Comparison of ENCODE assay signal across 7 mouse cellular contexts in the genomic region with DNA sequence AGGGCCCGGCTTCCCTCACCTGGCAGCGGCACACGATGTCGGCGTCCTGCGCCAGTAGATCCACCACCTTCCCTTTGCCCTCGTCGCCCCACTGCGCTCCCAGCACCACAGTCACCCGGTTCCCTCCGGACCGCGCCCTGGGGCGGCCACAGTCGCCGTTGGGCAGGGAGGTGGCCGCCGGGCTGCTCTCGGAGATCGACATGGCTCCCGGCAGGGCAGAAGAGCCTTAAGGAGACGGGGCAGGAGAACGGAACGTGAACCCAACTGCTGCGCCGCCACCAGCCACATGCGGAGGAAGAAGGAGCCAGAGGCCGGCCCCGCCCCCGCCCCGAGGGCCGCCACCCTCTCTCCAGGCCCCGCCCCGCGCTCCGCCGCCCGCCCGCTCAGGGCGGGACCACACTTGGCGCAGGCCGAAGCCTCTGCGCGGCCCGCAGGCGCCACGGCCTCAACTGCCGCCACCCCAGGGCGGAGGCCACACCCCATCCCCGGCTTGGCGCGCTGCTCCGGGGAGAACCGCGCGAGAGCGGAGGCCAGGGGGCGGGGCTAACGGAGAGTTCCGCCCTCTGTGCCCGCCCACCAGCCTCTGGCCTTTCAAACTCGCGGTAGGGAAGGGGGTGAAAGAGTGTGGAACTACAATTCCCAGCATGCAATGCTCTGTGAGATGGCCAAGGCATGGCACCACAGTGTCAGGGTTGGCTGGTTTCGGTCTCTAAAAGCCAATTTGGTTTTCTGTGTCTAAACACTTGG. TPM values are rescaled to one million over a fixed set of nuclear protein-coding genes. Genes with fewer than 3 reads are reported as not detected.
DNase-seq lines count a peak whose midpoint lies in the region; ATAC-seq and TF ChIP-seq lines count a peak whose summit lies in the region.

A gene (minus strand): TSS at position 319 of the 747 bp plus-strand sequence.

- TF ChIP-seq CTCF in intestine, postnatal 0 days (IDR thresholded peaks at IDR 0.05; ENCODE audit: low read depth), result no peak
- no peak for TF ChIP-seq CTCF in small intestine, adult 2 months (IDR thresholded peaks at IDR 0.05; ENCODE audit: extremely low read depth, insufficient read length, insufficient replicate concordance, low read depth, low read length)

- peak within 1 kb of the TSS; percentile 86 for H3K4me2 ChIP-seq in intestine, postnatal 0 days (replicated peaks; ENCODE audit: low read depth)
- peak within 1 kb of the TSS; percentile 61 for H3K4me2 ChIP-seq in midbrain, embryonic 12.5 days (replicated peaks)

- no peaks in the 10 kb centered on the region for H3K9me3 ChIP-seq in embryonic facial prominence, embryonic 10.5 days
- H3K9me3 ChIP-seq in intestine, postnatal 0 days (ENCODE audit: control insufficient read depth), result no peaks in the 10 kb centered on the region
- no peaks in the 10 kb centered on the region for H3K9me3 ChIP-seq in midbrain, embryonic 12.5 days

- intact Hi-C loops in left cerebral cortex, postnatal 4 days (cut with DNase I), result no loop called here

- H3K4me3 ChIP-seq in embryonic facial prominence, embryonic 10.5 days, result peak within 1 kb of the TSS; percentile 71
- peak within 1 kb of the TSS; percentile 92 for H3K4me3 ChIP-seq in intestine, postnatal 0 days (ENCODE audit: low read depth, low read length)
- H3K4me3 ChIP-seq in midbrain, embryonic 12.5 days, result peak within 1 kb of the TSS; percentile 92
- H3K4me3 ChIP-seq in small intestine, adult 2 months (ENCODE audit: low read depth, low read length), result peak within 1 kb of the TSS; percentile 92

- peak; percentile 77; the same call in 1 of the 2 replicates for TF ChIP-seq POLR2A in small intestine, adult 2 months (IDR thresholded peaks at IDR 0.05; ENCODE audit: low read depth, low read length)

- no peaks in the 10 kb centered on the region for H3K27me3 ChIP-seq in embryonic facial prominence, embryonic 10.5 days (replicated peaks; ENCODE audit: low read depth, poor library complexity, severe bottlenecking)
- H3K27me3 ChIP-seq in intestine, postnatal 0 days (replicated peaks; ENCODE audit: control insufficient read depth, insufficient read depth, low read length), result no peaks in the 10 kb centered on the region
- H3K27me3 ChIP-seq in midbrain, embryonic 12.5 days, result no peaks in the 10 kb centered on the region
- no peaks in the 10 kb centered on the region for H3K27me3 ChIP-seq in small intestine, adult 2 months (ENCODE audit: control insufficient read depth, insufficient read depth, low read length)

- DNase-seq in adrenal gland, postnatal 10 days, result peak; percentile 100
- peak; percentile 100 for DNase-seq in embryonic facial prominence, embryonic 10.5 days (ENCODE audit: low spot score)
- peak; percentile 75 for DNase-seq in gonadal fat pad, adult 2 months (ENCODE audit: low read depth)
- peak; percentile 99 for DNase-seq in left cerebral cortex, postnatal 4 days

- under 1% methylated on average over 64 of the region's 64 CpGs for whole genome bisulfite sequencing in embryonic facial prominence, embryonic 10.5 days
- under 1% methylated on average over 61 of the region's 64 CpGs for WGBS in intestine, postnatal 0 days
- WGBS in midbrain, embryonic 12.5 days, result under 1% methylated on average over 60 of the region's 64 CpGs
- 1% methylated on average over 64 of the region's 64 CpGs for WGBS in small intestine, adult 2 months

- H3K4me1 ChIP-seq in embryonic facial prominence, embryonic 10.5 days, result peaks cover 31% of the 10 kb centered on the region
- H3K4me1 ChIP-seq in intestine, postnatal 0 days (replicated peaks; ENCODE audit: control insufficient read depth, insufficient read depth, low read length), result peaks cover 4% of the 10 kb centered on the region; the same call in 1 of the 2 replicates
- H3K4me1 ChIP-seq in midbrain, embryonic 12.5 days, result peaks cover 13% of the 10 kb centered on the region
- H3K4me1 ChIP-seq in small intestine, adult 2 months (ENCODE audit: control insufficient read depth, insufficient read depth, insufficient read length, low read length), result peaks cover 6% of the 10 kb centered on the region

- peak within 1 kb of the TSS; percentile 96 for H3K27ac ChIP-seq in embryonic facial prominence, embryonic 10.5 days (replicated peaks)
- peak within 1 kb of the TSS; percentile 98 for H3K27ac ChIP-seq in intestine, postnatal 0 days (ENCODE audit: low read depth, low read length)
- H3K27ac ChIP-seq in midbrain, embryonic 12.5 days (replicated peaks), result peak within 1 kb of the TSS; percentile 92
- H3K27ac ChIP-seq in small intestine, adult 2 months (ENCODE audit: insufficient read depth, low read depth, low read length), result peak within 1 kb of the TSS; percentile 98

- H3K9ac ChIP-seq in intestine, postnatal 0 days (ENCODE audit: low read depth, low read length), result peak within 1 kb of the TSS; percentile 91
- H3K9ac ChIP-seq in midbrain, embryonic 12.5 days (replicated peaks), result peak within 1 kb of the TSS; percentile 73

- ATAC-seq in intestine, postnatal 0 days, result peak; percentile 100
- ATAC-seq in midbrain, embryonic 12.5 days (ENCODE audit: low FRiP score, low read depth), result peak; percentile 100

- no peaks in the 10 kb centered on the region for H3K36me3 ChIP-seq in embryonic facial prominence, embryonic 10.5 days (replicated peaks)
- no peaks in the 10 kb centered on the region for H3K36me3 ChIP-seq in intestine, postnatal 0 days (ENCODE audit: control insufficient read depth, insufficient read depth)
- H3K36me3 ChIP-seq in midbrain, embryonic 12.5 days, result no peaks in the 10 kb centered on the region
- no peaks in the 10 kb centered on the region for H3K36me3 ChIP-seq in small intestine, adult 2 months (ENCODE audit: control insufficient read depth, insufficient read depth, low read length)

RNA-seq across cellular contexts. Expression of the gene that starts here (rescaled TPM):
- 10 to 100 TPM; 48.6 to 54.8 TPM for total RNA-seq in adrenal gland, postnatal 10 days (2021)
- 60.7 and 63.9 TPM in 2 replicates for polyA plus RNA-seq in embryonic facial prominence, embryonic 10.5 days (2016; fragmentation: Nextera tagmentation; extraction: Ambion mirVana)
- polyA plus RNA-seq in gonadal fat pad, adult 2 months (2012; rRNA removed), result 12.3 and 17.8 TPM in 2 replicates
- polyA plus RNA-seq in intestine, postnatal 0 days (2015; fragmentation: Nextera tagmentation; extraction: Ambion mirVana), result 26.2 and 28.5 TPM in 2 replicates
- total RNA-seq in left cerebral cortex, postnatal 4 days (2021), result 100 to 1,000 TPM; 115 to 121 TPM
- 48.7 and 50.3 TPM in 2 replicates for polyA plus RNA-seq in midbrain, embryonic 12.5 days (2016; fragmentation: Nextera tagmentation; extraction: Ambion mirVana)
- 16.9 and 30.9 TPM in 2 replicates for polyA plus RNA-seq in small intestine, adult 2 months (2012; rRNA removed)

Comparison
In these comparisons a context has a peak if more than half of its experiments do, and no peak if none do; other contexts are left out.
1. Peak in every context shown above with its lines: DNase-seq, ATAC-seq, H3K4me3 ChIP-seq and H3K27ac ChIP-seq.